Mouse (Mus musculus) hematopoietic multipotent progenitor cell, adult 10-12 weeks (in vitro differentiated cells): Measurements from ENCODE around the gene Sectm1a. TPM values are rescaled to one million over a fixed set of nuclear protein-coding genes. Genes with fewer than 3 reads are reported as not detected.

Source experiments
- polyA plus RNA-seq: library from polyadenylated mRNA; stranded (reverse); fragments of >175 nt; gene quantifications from 2 replicates; pipeline ENCODE4 v1.2.3, GENCODE M21; 2012; ENCODE audit warnings: low replicate concordance

Sectm1a gene
- polyA plus RNA-seq: 0.35 TPM in 1 of 2 replicates, not detected in the other

DNA sequence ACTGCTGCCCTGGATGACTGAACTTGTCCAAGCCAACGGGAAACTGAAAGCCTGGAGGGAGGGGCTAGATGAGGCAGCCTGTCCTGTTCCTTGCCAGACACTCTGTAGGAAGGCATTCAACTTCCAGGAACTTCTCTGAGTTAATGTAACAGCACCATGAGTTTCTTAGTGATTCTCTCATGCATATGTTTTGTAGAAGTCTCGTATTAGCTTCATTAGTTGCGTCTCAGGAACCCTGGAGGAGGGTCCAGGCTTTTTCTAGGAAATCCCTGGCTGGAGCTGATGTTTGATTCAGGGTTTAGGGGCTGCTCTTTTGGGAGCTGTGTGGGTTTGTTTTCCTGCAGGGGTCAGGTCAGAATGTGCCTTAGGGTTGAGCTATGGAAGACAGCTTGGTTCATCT lies at the start of gene Sectm1a:
Gene Sectm1a, minus strand, starts transcription at position 101 of the 400 bp plus-strand sequence.

DNA sequence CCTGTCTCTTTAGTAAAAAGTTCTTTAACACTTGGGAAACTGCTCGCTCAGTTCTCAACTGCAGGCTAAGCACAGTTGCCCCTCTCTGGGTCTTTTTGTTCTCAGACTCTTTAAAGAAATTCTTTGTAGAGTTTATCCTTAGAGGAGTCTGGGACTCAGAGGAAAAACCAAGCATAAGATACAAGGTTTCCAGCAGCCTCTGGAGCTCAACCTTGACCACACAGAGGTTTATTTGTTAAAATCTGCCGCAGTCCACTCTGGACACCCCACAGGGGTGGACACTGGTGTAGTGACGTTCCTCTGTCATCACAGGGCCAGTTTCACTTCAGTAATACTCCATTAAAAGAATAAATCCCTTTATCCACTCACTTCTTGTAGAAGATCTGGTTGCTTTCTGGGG lies 37.6 kb upstream of the Sectm1a start, which contains the start of gene Tex19.2:
Gene Tex19.2, minus strand, starts transcription at position 101 of the 400 bp plus-strand sequence.

DNA sequence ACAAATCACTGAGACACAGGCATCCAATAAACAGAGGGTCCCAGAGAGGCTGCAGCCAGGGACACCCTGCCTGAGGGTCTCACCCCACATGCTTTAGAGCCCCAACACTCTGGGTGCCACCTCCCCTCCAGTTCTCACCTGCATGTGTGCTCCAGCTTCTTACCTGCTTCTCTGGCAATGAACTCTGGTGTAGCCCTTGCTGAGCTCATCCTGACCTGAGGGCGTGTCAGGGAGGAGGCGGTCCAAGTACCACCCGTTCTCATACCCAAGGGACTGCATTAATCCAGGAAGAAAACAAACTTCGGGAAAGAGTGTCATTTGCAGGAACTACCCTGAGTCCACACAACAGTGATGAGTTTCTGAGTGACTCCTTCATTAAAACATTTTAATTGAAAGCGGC lies 17.6 kb downstream of the Sectm1a start, which contains the start of gene Sectm1b:
Gene Sectm1b, minus strand, starts transcription at position 191 of the 400 bp plus-strand sequence.

DNA sequence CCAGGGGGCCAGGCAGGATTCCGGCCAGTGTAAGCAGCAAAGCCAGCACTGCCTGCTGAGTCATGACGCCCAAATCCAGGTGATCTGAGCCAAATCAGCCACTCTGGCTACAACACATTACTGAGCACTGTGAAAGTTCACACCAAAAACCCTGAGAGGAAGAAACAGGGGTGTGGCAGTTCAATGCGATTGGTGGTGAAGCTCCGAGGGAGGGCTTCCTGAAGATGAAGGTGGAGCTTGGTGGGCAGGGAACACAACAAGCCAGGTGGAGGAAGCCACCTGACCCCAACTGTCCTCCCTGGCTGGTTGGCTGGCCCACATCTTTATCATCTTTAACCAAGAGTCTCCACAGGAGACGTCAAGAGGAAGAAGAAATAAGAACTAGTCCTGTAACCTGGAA lies 41.7 kb downstream of the Sectm1a start, which contains the start of gene Cd7:
Gene Cd7, minus strand, starts transcription at position 117 of the 400 bp plus-strand sequence.

Other genes with a start within 250 kb of the Sectm1a start
- gene Ccdc57, start 148.3 kb downstream of the Sectm1a start, polyA plus RNA-seq: 0.75 and 0.80 TPM in 2 replicates
- gene Slc16a3, start 132.7 kb downstream of the Sectm1a start, polyA plus RNA-seq: 12.0 and 55.9 TPM in 2 replicates
- 96.2 and 114 TPM in 2 replicates for gene Csnk1d, start 89.9 kb downstream of the Sectm1a start, polyA plus RNA-seq
- gene Cd7, start 41.8 kb downstream of the Sectm1a start, polyA plus RNA-seq: 34.8 and 96.3 TPM in 2 replicates
- 0.05 TPM in 1 of 2 replicates, not detected in the other for gene Sectm1b, start 17.7 kb downstream of the Sectm1a start, polyA plus RNA-seq
- gene Tex19.2, start 37.5 kb upstream of the Sectm1a start, polyA plus RNA-seq: not detected in 2 replicates
- not detected in 2 replicates for gene Tex19.1, start 64.9 kb upstream of the Sectm1a start, polyA plus RNA-seq
- gene Uts2r, start 79.1 kb upstream of the Sectm1a start, polyA plus RNA-seq: not detected in 2 replicates
- gene Hexdc, start 123.2 kb upstream of the Sectm1a start, polyA plus RNA-seq: 8.8 and 18.1 TPM in 2 replicates
- gene Ogfod3, start 123.5 kb upstream of the Sectm1a start, polyA plus RNA-seq: 7.4 and 9.2 TPM in 2 replicates
- gene Cybc1, start 148.1 kb upstream of the Sectm1a start, polyA plus RNA-seq: 39.1 and 54.6 TPM in 2 replicates
- gene Narf, start 156.0 kb upstream of the Sectm1a start, polyA plus RNA-seq: 2.8 and 9.0 TPM in 2 replicates
- 17.4 and 25.8 TPM in 2 replicates for gene Foxk2, start 178.8 kb upstream of the Sectm1a start, polyA plus RNA-seq